Mouse (Mus musculus) c-Kit-positive CD71-positive TER-119-negative erythroid progenitor cells, embryonic 14.5 days (primary cell): ENCODE data around the gene Gm45711.
"Not testable (repeated sequence)": the region's sequence is repeated elsewhere in the genome, so short reads cannot be mapped to it uniquely, and the experiment has no call there.

Source experiments
- DNase-seq: peaks from one replicate; pipeline ENCODE4 v3.0.0-alpha.2; 2013; ENCODE audit warnings: low read depth

The Gm45711 gene

GRCm38 (mm10) chr8:104321267-104321666, 11.4 kb upstream of the Gm45711 start, which contains the start of gene Gm11020:
Gene Gm11020, plus strand, starts transcription at chr8:104321567.
- not testable (repeated sequence) for DNase-seq

- no peak for DNase-seq
Observed at GRCm38 (mm10) chr8:104313311-104313710, 3.4 kb upstream of the Gm45711 start.

- not testable (repeated sequence) for DNase-seq
Observed at GRCm38 (mm10) chr8:104312023-104312422, 2.1 kb upstream of the Gm45711 start.

- not testable (repeated sequence) for DNase-seq
Observed at GRCm38 (mm10) chr8:104308341-104308740, 1.5 kb downstream of the Gm45711 start.

GRCm38 (mm10) chr8:104304962-104305361, 4.9 kb downstream of the Gm45711 start:
- no peak for DNase-seq

- DNase-seq = not testable (repeated sequence)
Observed at GRCm38 (mm10) chr8:104302536-104302935, 7.3 kb downstream of the Gm45711 start.

- not testable (repeated sequence) for DNase-seq
Observed at GRCm38 (mm10) chr8:104301577-104301976, 8.3 kb downstream of the Gm45711 start.

- no peak for DNase-seq
Observed at GRCm38 (mm10) chr8:104294396-104294795, 15.5 kb downstream of the Gm45711 start.

GRCm38 (mm10) chr8:104293081-104293480, 16.8 kb downstream of the Gm45711 start, which contains the start of gene Cmtm2a:
Gene Cmtm2a, minus strand, starts transcription at chr8:104293181.
- not testable (repeated sequence) for DNase-seq

- no peak for DNase-seq
Observed at GRCm38 (mm10) chr8:104268937-104269440, 40.9 kb downstream of the Gm45711 start.

GRCm38 (mm10) chr8:104268368-104268767, 41.5 kb downstream of the Gm45711 start:
- no peak for DNase-seq

GRCm38 (mm10) chr8:104264271-104264935, 45.5 kb downstream of the Gm45711 start:
- DNase-seq = not testable (repeated sequence)

- not testable (repeated sequence) for DNase-seq
Observed at GRCm38 (mm10) chr8:104261802-104262201, 48.1 kb downstream of the Gm45711 start.

- no peak for DNase-seq
Observed at GRCm38 (mm10) chr8:104253016-104253415, 56.9 kb downstream of the Gm45711 start.

- no peak for DNase-seq
Observed at GRCm38 (mm10) chr8:104251461-104251860, 58.4 kb downstream of the Gm45711 start.

GRCm38 (mm10) chr8:104250439-104251367, 59.2 kb downstream of the Gm45711 start, which contains the start of gene Cklf:
Gene Cklf, plus strand, starts transcription at chr8:104250861.
- peak; percentile 80 for DNase-seq

GRCm38 (mm10) chr8:104249442-104249996, 60.4 kb downstream of the Gm45711 start:
- no peak for DNase-seq

GRCm38 (mm10) chr8:104248276-104248675, 61.6 kb downstream of the Gm45711 start, which contains the start of gene Tk2:
Gene Tk2, minus strand, starts transcription at chr8:104248558.
- DNase-seq = peak; percentile 64

GRCm38 (mm10) chr8:104247908-104248275, 62.0 kb downstream of the Gm45711 start:
- no peak for DNase-seq

- DNase-seq = no peak
Observed at GRCm38 (mm10) chr8:104247054-104247907, 62.6 kb downstream of the Gm45711 start.

- DNase-seq = no peak
Observed at GRCm38 (mm10) chr8:104246621-104247020, 63.3 kb downstream of the Gm45711 start.
